Mouse (Mus musculus): ENCODE data around the gene Ppt1.
"Not testable (repeated sequence)": the region's sequence is repeated elsewhere in the genome, so short reads cannot be mapped to it uniquely, and the experiment has no call there.

The Ppt1 gene

GRCm38 (mm10) chr4:122835530-122836402 is at the start of gene Ppt1:
Gene Ppt1 (plus strand): TSS chr4:122836242.
- no peak for DNase-seq (ENCODE audit: extremely low read depth, low read depth, low spot score)

- DNase-seq (ENCODE audit: extremely low read depth, low read depth, low spot score): no peak
Observed at GRCm38 (mm10) chr4:122789335-122790089, 46.5 kb upstream of the Ppt1 start.

- no peak for DNase-seq (ENCODE audit: extremely low read depth, low read depth, low spot score)
Observed at GRCm38 (mm10) chr4:122808108-122808507, 27.9 kb upstream of the Ppt1 start.

GRCm38 (mm10) chr4:122811180-122811579 is 24.9 kb upstream of the Ppt1 start:
- DNase-seq (ENCODE audit: extremely low read depth, low read depth, low spot score): no peak

- no peak for DNase-seq (ENCODE audit: extremely low read depth, low read depth, low spot score)
Observed at GRCm38 (mm10) chr4:122811824-122812223, 24.2 kb upstream of the Ppt1 start.

GRCm38 (mm10) chr4:122816202-122816601 is 19.8 kb upstream of the Ppt1 start:
- DNase-seq (ENCODE audit: extremely low read depth, low read depth, low spot score): no peak

- not testable (repeated sequence) for DNase-seq (ENCODE audit: extremely low read depth, low read depth, low spot score)
Observed at GRCm38 (mm10) chr4:122820941-122821340, 15.1 kb upstream of the Ppt1 start.

- no peak for DNase-seq (ENCODE audit: extremely low read depth, low read depth, low spot score)
Observed at GRCm38 (mm10) chr4:122827651-122828050, 8.4 kb upstream of the Ppt1 start.

GRCm38 (mm10) chr4:122829339-122829738 is 6.7 kb upstream of the Ppt1 start:
- no peak for DNase-seq (ENCODE audit: extremely low read depth, low read depth, low spot score)

GRCm38 (mm10) chr4:122831888-122832287 is 4.2 kb upstream of the Ppt1 start:
- no peak for DNase-seq (ENCODE audit: extremely low read depth, low read depth, low spot score)

GRCm38 (mm10) chr4:122836403-122836775 is 347 bp downstream of the Ppt1 start:
- no peak for DNase-seq (ENCODE audit: extremely low read depth, low read depth, low spot score)

GRCm38 (mm10) chr4:122837180-122837730 is 1.2 kb downstream of the Ppt1 start:
- DNase-seq (ENCODE audit: extremely low read depth, low read depth, low spot score): no peak

- no peak for DNase-seq (ENCODE audit: extremely low read depth, low read depth, low spot score)
Observed at GRCm38 (mm10) chr4:122837994-122838393, 2.0 kb downstream of the Ppt1 start.

- DNase-seq (ENCODE audit: extremely low read depth, low read depth, low spot score): no peak
Observed at GRCm38 (mm10) chr4:122838416-122838815, 2.4 kb downstream of the Ppt1 start.

- no peak for DNase-seq (ENCODE audit: extremely low read depth, low read depth, low spot score)
Observed at GRCm38 (mm10) chr4:122848150-122848621, 12.1 kb downstream of the Ppt1 start.

GRCm38 (mm10) chr4:122851535-122851934 is 15.5 kb downstream of the Ppt1 start:
- DNase-seq (ENCODE audit: extremely low read depth, low read depth, low spot score): no peak

- no peak for DNase-seq (ENCODE audit: extremely low read depth, low read depth, low spot score)
Observed at GRCm38 (mm10) chr4:122853691-122854090, 17.6 kb downstream of the Ppt1 start.

GRCm38 (mm10) chr4:122854770-122855169 is 18.7 kb downstream of the Ppt1 start:
- no peak for DNase-seq (ENCODE audit: extremely low read depth, low read depth, low spot score)

- DNase-seq (ENCODE audit: extremely low read depth, low read depth, low spot score): no peak
Observed at GRCm38 (mm10) chr4:122857909-122858308, 21.9 kb downstream of the Ppt1 start.

GRCm38 (mm10) chr4:122859096-122859674 is 23.1 kb downstream of the Ppt1 start:
- DNase-seq (ENCODE audit: extremely low read depth, low read depth, low spot score): no peak

- DNase-seq (ENCODE audit: extremely low read depth, low read depth, low spot score): no peak
Observed at GRCm38 (mm10) chr4:122861836-122862235, 25.8 kb downstream of the Ppt1 start.

All from fat pad, adult 2 months (tissue).